Mouse (Mus musculus) layer of hippocampus, postnatal 25 days (tissue): ENCODE measurements around the gene Acmsd. TPM values are rescaled to one million over a fixed set of nuclear protein-coding genes. Genes with fewer than 3 reads are reported as not detected.
"Not testable (repeated sequence)": the region's sequence is repeated elsewhere in the genome, so short reads cannot be mapped to it uniquely, and the experiment has no call there.

Experiments
- DNase-seq, 2 experiments: peaks; one replicate each; pipeline ENCODE4 v3.0.0; 2022; ENCODE audit warnings: mixed read lengths in 2 of 2, low spot score in 1 of 2; ENCODE audit errors: extremely low spot score in 1 of 2
- total RNA-seq, 2 experiments: library from RNA; stranded (reverse); gene quantifications; 2 replicates each; pipeline ENCODE4 v1.2.3; 2021

Gene Acmsd
- not detected for total RNA-seq

DNA sequence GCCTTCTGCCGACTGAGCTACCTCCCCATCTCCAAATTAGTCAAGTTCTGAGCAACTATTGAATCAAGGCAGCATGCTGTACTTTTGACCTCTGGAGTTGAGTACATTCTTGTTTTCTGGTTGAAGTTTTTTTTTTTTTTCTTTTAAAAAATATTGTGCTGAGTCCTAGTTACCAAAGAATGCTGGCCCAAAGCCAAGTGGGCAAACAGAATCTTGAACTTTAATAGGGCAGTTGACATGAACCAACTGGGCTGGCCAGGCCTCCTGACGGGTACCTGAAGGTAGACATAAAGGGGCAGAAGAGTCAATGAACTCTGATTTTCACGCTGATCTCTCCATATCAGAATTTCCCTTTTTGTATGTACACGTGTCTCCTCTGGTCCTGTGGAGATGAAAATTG, at the start of gene Acmsd:
Gene Acmsd (plus strand): TSS at position 318 of the 400 bp plus-strand sequence.
- DNase-seq = no peak

DNA sequence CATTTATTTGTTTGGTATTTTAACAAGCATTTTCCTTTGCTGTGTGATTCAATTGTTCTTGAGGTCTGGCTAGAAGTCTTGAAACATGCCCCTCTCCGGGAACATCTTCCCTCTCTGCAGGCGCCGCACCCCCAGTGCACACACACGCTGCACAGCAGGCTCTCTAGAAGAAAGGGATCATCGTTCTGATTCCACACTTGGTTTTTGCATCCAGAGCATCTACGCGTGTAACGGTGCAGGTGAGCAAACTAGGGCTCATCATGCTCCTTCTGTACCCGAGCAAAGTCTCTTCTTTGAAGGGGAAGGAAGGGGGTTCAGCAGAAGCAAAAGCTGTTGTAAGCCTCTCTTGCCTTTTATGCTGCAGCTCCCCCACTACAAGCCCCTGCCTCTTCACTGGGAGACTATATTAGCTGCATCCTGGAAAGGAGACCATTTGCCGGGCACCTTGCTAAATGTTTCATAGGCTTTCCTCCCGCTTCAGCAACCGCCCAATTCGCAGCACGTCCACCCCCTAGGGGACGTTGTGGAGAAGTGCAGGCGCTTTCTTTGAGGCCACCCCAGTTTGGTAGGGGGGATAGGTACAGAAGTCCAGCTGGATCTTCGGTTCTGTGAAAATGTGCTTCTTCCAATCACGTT, 49.6 kb upstream of the Acmsd start, which contains the start of gene Tmem163:
Gene Tmem163 (minus strand): TSS at position 51 of the 636 bp plus-strand sequence.
- DNase-seq = peak in 1 of 2 experiments; percentile 33

GRCm38 (mm10) chr1:127696533-127696932, 32.7 kb upstream of the Acmsd start:
- DNase-seq = no peak

DNA sequence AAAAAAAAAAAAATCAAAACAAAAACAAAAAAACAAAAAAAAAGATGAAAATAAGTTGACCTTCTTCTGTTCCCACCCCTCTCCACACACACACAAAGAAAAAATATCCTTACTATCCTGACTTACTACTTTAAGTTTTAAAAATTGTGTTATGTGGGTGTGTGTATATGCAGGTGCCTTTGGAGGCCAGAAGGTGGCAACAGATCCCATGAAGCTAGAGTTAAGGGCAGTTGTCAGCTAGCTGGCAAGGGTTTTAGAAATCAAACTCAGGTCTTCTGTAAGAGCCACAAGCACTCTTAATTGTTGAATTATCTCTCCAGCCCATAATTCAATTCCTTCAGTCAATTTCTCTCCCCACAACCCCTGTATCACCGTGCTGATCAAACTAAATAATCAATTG, 27.0 kb upstream of the Acmsd start:
- DNase-seq = no peak

GRCm38 (mm10) chr1:127706269-127706668, 22.9 kb upstream of the Acmsd start:
- DNase-seq = no peak

- DNase-seq = peak in 1 of 2 experiments; percentile 13
Observed at GRCm38 (mm10) chr1:127716441-127716840, 12.8 kb upstream of the Acmsd start.

GRCm38 (mm10) chr1:127718290-127718689, 10.9 kb upstream of the Acmsd start:
- DNase-seq = no peak

DNA sequence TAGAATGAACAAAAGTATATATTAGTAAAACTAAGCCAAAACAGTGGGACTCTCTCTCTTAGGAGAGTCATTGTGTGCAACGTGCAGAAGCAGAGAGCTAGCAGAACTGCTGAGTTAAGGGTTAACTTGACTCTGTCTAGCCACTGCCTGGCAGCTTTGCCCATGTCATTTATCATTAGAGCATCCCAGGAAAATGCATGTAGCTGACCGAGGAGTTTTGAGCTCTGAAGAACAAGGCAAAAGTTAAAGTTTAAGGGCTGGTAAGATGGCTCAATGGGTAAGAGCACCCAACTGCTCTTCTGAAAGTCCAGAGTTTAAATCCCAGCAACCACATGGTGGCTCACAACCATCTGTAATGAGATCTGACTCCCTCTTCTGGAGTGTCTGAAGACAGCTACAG, 5.6 kb upstream of the Acmsd start:
- no peak for DNase-seq

- DNase-seq = no peak
Observed at GRCm38 (mm10) chr1:127731086-127731485, 1.9 kb downstream of the Acmsd start.

GRCm38 (mm10) chr1:127732435-127732834, 3.2 kb downstream of the Acmsd start:
- no peak for DNase-seq

- DNase-seq = no peak
Observed at GRCm38 (mm10) chr1:127732841-127733240, 3.6 kb downstream of the Acmsd start.

- no peak for DNase-seq
Observed at GRCm38 (mm10) chr1:127735356-127735755, 6.1 kb downstream of the Acmsd start.

GRCm38 (mm10) chr1:127750401-127751102, 21.3 kb downstream of the Acmsd start:
- no peak for DNase-seq

DNA sequence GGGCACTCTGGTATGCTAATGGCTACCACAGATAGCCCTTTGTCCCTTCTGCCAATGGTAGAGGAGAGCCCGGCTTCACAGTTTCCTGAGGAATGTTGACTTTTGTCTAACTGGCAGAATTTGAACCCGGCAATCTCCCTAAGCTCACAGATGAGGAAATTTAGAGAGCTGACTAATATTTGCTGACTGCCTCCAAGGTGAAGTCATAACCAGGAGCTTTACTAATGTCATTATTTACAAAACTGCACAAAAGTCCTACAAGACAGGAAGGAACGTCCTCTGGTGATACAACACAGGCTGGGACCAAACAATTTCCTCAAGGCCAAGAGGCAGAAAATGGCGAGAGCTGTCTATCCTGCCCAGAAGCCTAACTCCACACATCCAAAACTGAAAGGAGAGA, 26.6 kb downstream of the Acmsd start:
- DNase-seq = no peak

- DNase-seq = no peak
Observed at GRCm38 (mm10) chr1:127756331-127757163, 27.3 kb downstream of the Acmsd start.

DNA sequence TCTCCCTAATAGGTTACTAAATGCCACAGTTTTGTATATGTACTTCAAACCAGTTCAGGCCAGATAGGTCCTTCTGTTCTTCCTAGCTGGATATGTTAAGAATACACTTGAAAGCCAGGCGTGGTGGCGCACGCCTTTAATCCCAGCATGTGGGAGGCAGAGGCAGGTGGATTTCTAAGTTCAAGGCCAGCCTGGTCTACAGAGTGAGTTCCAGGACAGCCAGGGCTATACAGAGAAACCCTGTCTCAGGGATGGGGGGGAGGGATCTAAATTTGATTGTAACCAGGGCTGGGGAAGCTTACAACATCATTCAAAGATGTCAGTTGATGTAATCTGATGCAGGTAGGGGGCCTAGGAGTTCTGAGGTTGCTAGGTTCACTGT, 27.9 kb downstream of the Acmsd start:
- DNase-seq = not testable (repeated sequence)

DNA sequence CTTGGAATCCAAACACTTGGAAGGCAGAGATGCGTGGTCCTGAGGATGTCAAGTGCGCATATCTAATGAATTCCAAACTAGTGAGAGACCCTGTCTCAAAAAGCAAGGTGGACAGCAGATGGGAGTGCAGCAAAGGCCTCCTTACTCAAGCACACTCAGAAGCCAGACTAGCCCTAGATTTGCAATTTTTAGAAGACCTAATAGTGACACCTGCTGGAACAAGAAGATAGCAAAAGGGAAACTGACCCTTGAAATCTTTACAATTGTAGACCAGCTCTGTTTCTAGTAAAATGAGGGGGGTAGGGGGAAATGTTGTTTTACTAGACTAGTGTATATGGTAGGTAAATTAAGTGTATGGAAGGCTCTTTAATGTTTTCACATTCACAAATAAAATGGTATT, 36.3 kb downstream of the Acmsd start:
- no peak for DNase-seq

- DNase-seq = no peak
Observed at GRCm38 (mm10) chr1:127766741-127767140, 37.5 kb downstream of the Acmsd start.

- DNase-seq = no peak
Observed at GRCm38 (mm10) chr1:127773198-127773802, 44.1 kb downstream of the Acmsd start.

- peak; percentile 91 to 92 for DNase-seq
Observed at GRCm38 (mm10) chr1:127773803-127774500, 44.7 kb downstream of the Acmsd start, which contains the start of gene Ccnt2. Gene Ccnt2, plus strand, starts transcription at chr1:127774164.
